Mouse (Mus musculus) C2C12 (cell line): Measurements from ENCODE around the gene Grip1.

Experiments
- CEBPB ChIP-seq: IDR thresholded peaks from one replicate; pipeline ENCODE4 v1.6.1; 2011; ENCODE audit warnings: low read depth, mild to moderate bottlenecking, control low read depth, moderate library complexity
- CTCF ChIP-seq: IDR thresholded peaks from one replicate; pipeline ENCODE4 v1.5.1; 2011; ENCODE audit not compliant: control insufficient read depth, insufficient read depth, insufficient read length
- FOSL1 ChIP-seq: IDR thresholded peaks from one replicate; pipeline ENCODE4 v1.8.0; 2011; ENCODE audit warnings: mild to moderate bottlenecking, low read length; ENCODE audit not compliant: poor library complexity, insufficient read depth, severe bottlenecking
- MAX ChIP-seq: IDR thresholded peaks from one replicate; pipeline ENCODE4 v1.6.1; 2011; ENCODE audit warnings: mild to moderate bottlenecking, control low read depth
- MYOD1 ChIP-seq: IDR thresholded peaks from one replicate; pipeline ENCODE4 v1.6.1; 2011; ENCODE audit warnings: low read depth; ENCODE audit not compliant: control insufficient read depth, insufficient read length
- MYOG ChIP-seq: IDR thresholded peaks from one replicate; pipeline ENCODE4 v1.6.1; 2011; ENCODE audit not compliant: control insufficient read depth, insufficient read length; ENCODE audit errors: extremely low read depth
- USF1 ChIP-seq: IDR thresholded peaks from one replicate; pipeline ENCODE4 v1.6.1; 2011; ENCODE audit warnings: low read depth, mild to moderate bottlenecking, control low read depth, moderate library complexity

- TF ChIP-seq CTCF (no peak), MYOD1 (no peak), USF1 (no peak), MYOG (no peak), MAX (no peak), CEBPB (no peak), FOSL1 (no peak)
Observed at GRCm38 (mm10) chr10:119541655-119542054, 88.0 kb downstream of the Grip1 start.
